Comparison of ENCODE assay signal across 1 mouse cellular context in genomic region chr5:124555145-124555544, GRCm38 (mm10).
TF ChIP-seq lines count a peak whose summit lies in the region.

No protein-coding gene starts in this region.

TF ChIP-seq in CH12.LX, 34 proteins besides CTCF, POLR2A, EP300 and RAD21 (continued from another document):
- no peak for TF ChIP-seq SIN3A (IDR thresholded peaks at IDR 0.05; ENCODE audit: low read length)
- no peak for TF ChIP-seq MXI1 (IDR thresholded peaks at IDR 0.05; ENCODE audit: low read depth, low read length)
TF ChIP-seq in CH12.LX: peak in this region for 0.
